Mouse (Mus musculus): ENCODE results near the gene Abl1. TPM values are rescaled to one million over a fixed set of nuclear protein-coding genes. Genes with fewer than 3 reads are reported as not detected.

Abl1 gene
- total and polyA plus RNA-seq, 3 experiments, result 27.5 to 31.8 (median 29.4) TPM

- intact Hi-C loops (cut with DNase I), result no loop called here
- WGBS, result 38% methylated on average over 7 of the region's 7 CpGs
- Histone ChIP-seq H3K27me3 (ENCODE audit: control insufficient read depth, insufficient read depth, low read length) (no peaks in the 10 kb centered on the region), H3K4me3 (no peak overlapping the region), H3K4me1 (ENCODE audit: control insufficient read depth, insufficient read depth, low read length) (peaks cover 2% of the 10 kb centered on the region; the same call in 1 of the 2 replicates), H3K79me2 (replicated peaks; ENCODE audit: control insufficient read depth, insufficient read depth, low read length) (no peaks in the 10 kb centered on the region; the same call in 1 of the 2 replicates), H3K36me3 (ENCODE audit: control insufficient read depth, insufficient read depth, low read length) (no peaks in the 10 kb centered on the region), H3K9ac (ENCODE audit: low read depth, low read length) (no peak overlapping the region), H3K27ac (no peak overlapping the region)
- no peak for DNase-seq
- TF ChIP-seq POLR2A (IDR thresholded peaks at IDR 0.05; ENCODE audit: insufficient read depth, low read depth, low read length) (no peak), EP300 (IDR thresholded peaks at IDR 0.05; ENCODE audit: insufficient read depth, low read depth, low read length) (no peak)
These were observed 12.6 kb downstream of the Abl1 start for GRCm38 (mm10) chr2:31700545-31701446.

DNA sequence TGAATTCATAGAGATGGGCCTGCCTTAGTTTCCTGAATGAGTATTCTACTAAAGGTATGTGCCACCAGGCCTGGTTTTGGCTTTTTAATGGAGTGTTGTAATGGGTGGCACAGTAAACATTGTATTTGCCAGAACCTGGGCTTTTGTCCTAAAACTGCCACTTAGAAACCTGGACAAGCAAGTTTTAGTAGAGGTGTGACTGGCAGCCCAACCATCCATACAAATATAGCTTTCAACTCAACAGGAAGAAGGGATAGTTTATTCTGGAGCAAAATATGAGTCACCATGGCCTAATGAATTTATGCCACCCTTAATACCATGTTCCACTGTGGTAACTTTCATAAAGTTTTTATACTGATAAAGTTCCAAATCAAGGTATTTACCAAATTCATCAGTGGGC is 15.1 kb downstream of the Abl1 start:
- TF ChIP-seq POLR2A (IDR thresholded peaks at IDR 0.05; ENCODE audit: insufficient read depth, low read depth, low read length) (no peak), EP300 (IDR thresholded peaks at IDR 0.05; ENCODE audit: insufficient read depth, low read depth, low read length) (no peak), CTCF (IDR thresholded peaks at IDR 0.05) (no peak)
- intact Hi-C loops (cut with DNase I), result no loop called here
- no peaks in the 10 kb centered on the region for H3K27me3 ChIP-seq (ENCODE audit: control insufficient read depth, insufficient read depth, low read length)
- H3K4me3 ChIP-seq, result no peak overlapping the region
- DNase-seq, result no peak
- peaks cover 1% of the 10 kb centered on the region; the same call in 1 of the 2 replicates for H3K79me2 ChIP-seq (replicated peaks; ENCODE audit: control insufficient read depth, insufficient read depth, low read length)
- no peak overlapping the region for H3K27ac ChIP-seq
- H3K36me3 ChIP-seq (ENCODE audit: control insufficient read depth, insufficient read depth, low read length), result no peaks in the 10 kb centered on the region
- no peak overlapping the region for H3K9ac ChIP-seq (ENCODE audit: low read depth, low read length)
- peaks cover 2% of the 10 kb centered on the region; the same call in 1 of the 2 replicates for H3K4me1 ChIP-seq (ENCODE audit: control insufficient read depth, insufficient read depth, low read length)

DNA sequence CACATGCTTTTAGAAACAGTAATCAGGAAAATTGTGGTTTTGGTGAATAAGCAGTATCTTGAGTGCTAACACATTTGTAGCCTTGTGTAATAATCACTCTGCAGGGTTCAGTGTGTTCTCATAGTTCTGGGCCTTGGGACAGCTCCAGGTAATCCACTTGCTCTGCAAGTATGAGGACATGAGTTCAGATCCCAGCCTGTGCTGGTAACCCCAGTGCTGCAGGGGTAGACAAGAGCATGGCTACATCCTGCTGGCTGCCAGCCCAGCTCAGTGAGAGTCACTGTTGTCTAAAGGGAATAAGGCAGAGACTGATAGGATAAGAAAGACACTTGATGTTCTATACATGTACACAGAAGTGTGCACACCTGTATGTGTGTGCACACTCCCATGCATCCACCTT is 17.7 kb downstream of the Abl1 start:
- Histone ChIP-seq H3K27me3 (ENCODE audit: control insufficient read depth, insufficient read depth, low read length) (no peaks in the 10 kb centered on the region), H3K27ac (no peak overlapping the region), H3K4me3 (no peak overlapping the region), H3K4me1 (ENCODE audit: control insufficient read depth, insufficient read depth, low read length) (no peaks in the 10 kb centered on the region), H3K79me2 (replicated peaks; ENCODE audit: control insufficient read depth, insufficient read depth, low read length) (peaks cover 3% of the 10 kb centered on the region), H3K9ac (ENCODE audit: low read depth, low read length) (no peak overlapping the region), H3K36me3 (ENCODE audit: control insufficient read depth, insufficient read depth, low read length) (no peaks in the 10 kb centered on the region)
- no peak for TF ChIP-seq POLR2A (IDR thresholded peaks at IDR 0.05; ENCODE audit: insufficient read depth, low read depth, low read length)
- no peak for TF ChIP-seq CTCF (IDR thresholded peaks at IDR 0.05)
- TF ChIP-seq EP300 (IDR thresholded peaks at IDR 0.05; ENCODE audit: insufficient read depth, low read depth, low read length), result no peak
- intact Hi-C loops (cut with DNase I), result no loop called here
- DNase-seq, result no peak

GRCm38 (mm10) chr2:31706531-31706930 is 18.4 kb downstream of the Abl1 start:
- TF ChIP-seq EP300 (IDR thresholded peaks at IDR 0.05; ENCODE audit: insufficient read depth, low read depth, low read length) (no peak), CTCF (IDR thresholded peaks at IDR 0.05) (no peak), POLR2A (IDR thresholded peaks at IDR 0.05; ENCODE audit: insufficient read depth, low read depth, low read length) (no peak)

DNA sequence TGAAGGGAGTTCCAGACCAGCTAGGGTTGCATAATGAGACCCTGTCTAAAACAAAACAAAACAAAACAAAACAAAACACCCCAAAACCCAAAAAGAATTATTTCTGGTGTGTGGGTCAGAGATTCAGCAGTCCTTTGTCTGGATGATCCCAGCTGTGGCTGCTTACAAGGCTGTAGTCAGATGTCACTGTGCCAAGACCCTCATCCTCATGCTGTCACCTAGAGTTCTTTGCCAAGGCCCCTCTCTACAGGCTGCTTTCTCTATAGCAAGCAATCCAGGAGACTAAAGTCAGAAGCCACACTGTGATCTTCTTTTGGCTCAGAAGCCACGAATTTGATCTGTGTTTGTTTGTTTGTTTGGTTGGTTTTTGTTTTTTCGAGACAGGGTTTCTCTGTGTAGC is 24.5 kb downstream of the Abl1 start:
- TF ChIP-seq EP300 (IDR thresholded peaks at IDR 0.05; ENCODE audit: insufficient read depth, low read depth, low read length) (no peak), POLR2A (IDR thresholded peaks at IDR 0.05; ENCODE audit: insufficient read depth, low read depth, low read length) (no peak), CTCF (IDR thresholded peaks at IDR 0.05) (no peak)
- Histone ChIP-seq H3K4me1 (ENCODE audit: control insufficient read depth, insufficient read depth, low read length) (peaks cover 4% of the 10 kb centered on the region), H3K9ac (ENCODE audit: low read depth, low read length) (no peak overlapping the region), H3K27ac (no peak overlapping the region), H3K79me2 (replicated peaks; ENCODE audit: control insufficient read depth, insufficient read depth, low read length) (peaks cover 2% of the 10 kb centered on the region; the same call in 1 of the 2 replicates), H3K27me3 (ENCODE audit: control insufficient read depth, insufficient read depth, low read length) (no peaks in the 10 kb centered on the region), H3K36me3 (ENCODE audit: control insufficient read depth, insufficient read depth, low read length) (no peaks in the 10 kb centered on the region), H3K4me3 (no peak overlapping the region)
- DNase-seq, result no peak
- 85% methylated on average over 2 of the region's 2 CpGs for WGBS
- intact Hi-C loops (cut with DNase I), result no loop called here

More at GRCm38 (mm10) chr2:31706531-31706930, 18.4 kb downstream of the Abl1 start:
- Histone ChIP-seq H3K9ac (ENCODE audit: low read depth, low read length) (no peak overlapping the region), H3K4me1 (ENCODE audit: control insufficient read depth, insufficient read depth, low read length) (no peaks in the 10 kb centered on the region), H3K4me3 (no peak overlapping the region), H3K36me3 (ENCODE audit: control insufficient read depth, insufficient read depth, low read length) (no peaks in the 10 kb centered on the region), H3K27me3 (ENCODE audit: control insufficient read depth, insufficient read depth, low read length) (no peaks in the 10 kb centered on the region), H3K27ac (no peak overlapping the region), H3K79me2 (replicated peaks; ENCODE audit: control insufficient read depth, insufficient read depth, low read length) (peaks cover 3% of the 10 kb centered on the region)
- DNase-seq, result no peak
- WGBS, result 29% methylated on average over 2 of the region's 2 CpGs
- intact Hi-C loops (cut with DNase I), result no loop called here

GRCm38 (mm10) chr2:31713813-31714212 is 25.6 kb downstream of the Abl1 start:
- DNase-seq, result no peak
- peaks cover 4% of the 10 kb centered on the region for H3K4me1 ChIP-seq (ENCODE audit: control insufficient read depth, insufficient read depth, low read length)
- intact Hi-C loops (cut with DNase I), result no loop called here
- no peaks in the 10 kb centered on the region for H3K36me3 ChIP-seq (ENCODE audit: control insufficient read depth, insufficient read depth, low read length)
- no peak overlapping the region for H3K27ac ChIP-seq
- no peak overlapping the region for H3K9ac ChIP-seq (ENCODE audit: low read depth, low read length)
- whole genome bisulfite sequencing, result 45% methylated on average over 3 of the region's 3 CpGs
- TF ChIP-seq POLR2A (IDR thresholded peaks at IDR 0.05; ENCODE audit: insufficient read depth, low read depth, low read length) (no peak), CTCF (IDR thresholded peaks at IDR 0.05) (no peak), EP300 (IDR thresholded peaks at IDR 0.05; ENCODE audit: insufficient read depth, low read depth, low read length) (no peak)
- no peaks in the 10 kb centered on the region for H3K27me3 ChIP-seq (ENCODE audit: control insufficient read depth, insufficient read depth, low read length)
- no peak overlapping the region for H3K4me3 ChIP-seq
- H3K79me2 ChIP-seq (replicated peaks; ENCODE audit: control insufficient read depth, insufficient read depth, low read length), result peaks cover 2% of the 10 kb centered on the region; the same call in 1 of the 2 replicates
